Comparison of ENCODE assay signal across 9 mouse cellular contexts in the genomic region with DNA sequence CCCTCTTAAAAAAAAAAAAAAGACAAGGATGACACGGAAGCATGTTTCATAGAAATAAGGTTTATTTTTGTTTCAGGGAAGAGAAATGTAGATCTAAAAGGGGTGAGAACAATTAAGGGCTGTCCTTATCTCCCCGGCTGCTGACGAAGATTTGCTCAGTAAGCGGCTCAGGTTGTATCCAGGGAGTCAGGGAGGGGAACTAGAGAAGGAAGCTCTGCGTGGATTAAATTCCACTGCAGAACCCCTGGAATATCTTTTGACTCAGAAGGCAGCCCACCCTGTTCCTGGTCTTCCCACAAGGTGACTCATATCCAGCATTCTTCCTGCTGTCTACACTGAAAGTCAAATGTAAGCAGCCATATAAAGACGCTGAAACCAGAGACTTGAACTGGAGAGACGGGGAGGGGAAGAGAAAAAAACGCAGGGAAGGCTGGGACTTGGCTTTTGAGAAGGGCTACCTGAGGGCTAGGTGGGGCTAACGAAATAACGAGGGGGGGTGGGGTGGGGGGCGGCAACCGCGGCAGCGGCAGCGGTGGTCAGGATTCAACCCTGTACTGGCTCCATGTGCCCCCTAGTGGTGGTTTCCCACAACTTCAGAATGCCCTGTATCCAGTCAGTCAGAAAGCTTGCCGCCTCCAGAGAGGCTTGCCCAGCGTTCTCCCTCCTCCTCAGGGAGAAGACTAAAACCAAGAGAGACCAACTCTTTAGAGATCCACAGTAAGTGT. TPM values are rescaled to one million over a fixed set of nuclear protein-coding genes. Genes with fewer than 3 reads are reported as not detected.
DNase-seq lines count a peak whose midpoint lies in the region; ATAC-seq and TF ChIP-seq lines count a peak whose summit lies in the region.
"Had no signal": no experiment of that assay in that cellular context is flagged by ENCODE, and none has a peak within 500 bp of the region (broad histone marks: within the 10 kb centered on the region; RNA-seq: fewer than 3 reads in every experiment).

No protein-coding gene starts in this region.

- no peak overlapping the region for H3K27ac ChIP-seq in forebrain, embryonic 11.5 days (ENCODE audit: low read depth, low read length)
- no peak overlapping the region for H3K27ac ChIP-seq in lung, postnatal 0 days (ENCODE audit: low read length)

- peak; percentile 58; the same call in 1 of the 2 replicates for ATAC-seq in cerebellum, adult (ENCODE audit: insufficient number of reproducible peaks, low FRiP score, low TSS enrichment)
- peak; percentile 61; the same call in 1 of the 2 replicates for ATAC-seq in forebrain, embryonic 11.5 days (replicated peaks; ENCODE audit: low FRiP score)
- ATAC-seq in lung, postnatal 0 days: peak; percentile 57

- WGBS in forebrain, embryonic 11.5 days: 20% methylated on average over 17 of the region's 17 CpGs
- 6% methylated on average over 17 of the region's 17 CpGs for WGBS in lung, postnatal 0 days

- no peaks in the 10 kb centered on the region for H3K27me3 ChIP-seq in forebrain, embryonic 11.5 days (ENCODE audit: control insufficient read depth, insufficient read depth, low read length)
- no peaks in the 10 kb centered on the region for H3K27me3 ChIP-seq in lung, postnatal 0 days (replicated peaks; ENCODE audit: insufficient read depth, low read length)

- H3K4me2 ChIP-seq in forebrain, embryonic 11.5 days (ENCODE audit: low read depth, low read length, severe bottlenecking): no peak overlapping the region
- peak overlapping the region; percentile 48 for H3K4me2 ChIP-seq in lung, postnatal 0 days (replicated peaks; ENCODE audit: low read depth, low read length)

- peaks cover 15% of the 10 kb centered on the region for H3K36me3 ChIP-seq in forebrain, embryonic 11.5 days (ENCODE audit: control insufficient read depth, insufficient read depth, low read length)
- no peaks in the 10 kb centered on the region for H3K36me3 ChIP-seq in lung, postnatal 0 days (ENCODE audit: insufficient read depth, low read length)

- no peak overlapping the region for H3K4me3 ChIP-seq in forebrain, embryonic 11.5 days (ENCODE audit: low read depth, low read length)
- no peak overlapping the region; the same call in 1 of the 2 replicates for H3K4me3 ChIP-seq in lung, postnatal 0 days (ENCODE audit: low read depth, low read length)

- no peak overlapping the region for H3K9ac ChIP-seq in forebrain, embryonic 11.5 days (ENCODE audit: low read length)
- H3K9ac ChIP-seq in lung, postnatal 0 days (replicated peaks; ENCODE audit: low read depth): no peak overlapping the region

- peak; percentile 90 for DNase-seq in MN1 (ENCODE audit: low spot score)
- DNase-seq in forebrain, embryonic 11.5 days (ENCODE audit: low spot score): peak; percentile 86
- DNase-seq in heart, postnatal 4 days: peak; percentile 82
- DNase-seq in layer of hippocampus, adult 8-10 months (ENCODE audit: low spot score in 2 of 2): peak; percentile 56 to 69
- DNase-seq in lung, postnatal 0 days (ENCODE audit: low spot score): peak; percentile 72
- peak; percentile 51 for DNase-seq in ovary, postnatal 14 days (ENCODE audit: low spot score)
- DNase-seq in urinary bladder, postnatal 14 days (ENCODE audit: low spot score): peak; percentile 74

- TF ChIP-seq CTCF in lung, postnatal 0 days (IDR thresholded peaks at IDR 0.05): peak; percentile 74

- peaks cover 2% of the 10 kb centered on the region; the same call in 1 of the 2 replicates for H3K9me3 ChIP-seq in forebrain, embryonic 11.5 days (ENCODE audit: control insufficient read depth, low read length)
- 0 out of 2 replicates have a peak, but pooled peaks cover under 1% of the 10 kb centered on the region for H3K9me3 ChIP-seq in lung, postnatal 0 days (ENCODE audit: low read length)

- H3K4me1 ChIP-seq in forebrain, embryonic 11.5 days (replicated peaks; ENCODE audit: control insufficient read depth, insufficient read depth, low read length): no peaks in the 10 kb centered on the region
- H3K4me1 ChIP-seq in lung, postnatal 0 days (ENCODE audit: insufficient read depth, low read depth, low read length): no peaks in the 10 kb centered on the region

- TF ChIP-seq EP300 in lung, postnatal 0 days (IDR thresholded peaks at IDR 0.05): no peak

RNA-seq across cellular contexts. Expression of gene Def8, which starts 1.1 kb away (rescaled TPM):
- 46.3 and 48.1 TPM in 2 replicates for polyA plus RNA-seq in forebrain, embryonic 11.5 days (2014; fragmentation: Nextera tagmentation; extraction: Ambion mirVana)
- 10 to 100 TPM; 65.4 to 68.0 TPM for total RNA-seq in heart, postnatal 4 days (2021)
- 10 to 100 TPM; 48.1 to 59.4 (median 54.5) TPM for total RNA-seq in layer of hippocampus, adult 8-10 months (2022)
- polyA plus RNA-seq in lung, postnatal 0 days (2015; fragmentation: Nextera tagmentation; extraction: Ambion mirVana): 11.2 and 11.6 TPM in 2 replicates

RNA-seq across cellular contexts. Expression of gene Tubb3, which starts 11.0 kb away (rescaled TPM):
- polyA plus RNA-seq in forebrain, embryonic 11.5 days (2014; fragmentation: Nextera tagmentation; extraction: Ambion mirVana): 556 and 641 TPM in 2 replicates
- 1 to 10 TPM; 1.8 to 2.5 TPM for total RNA-seq in heart, postnatal 4 days (2021)
- 100 to 1,000 TPM; 265 to 291 (median 279) TPM for total RNA-seq in layer of hippocampus, adult 8-10 months (2022)
- polyA plus RNA-seq in lung, postnatal 0 days (2015; fragmentation: Nextera tagmentation; extraction: Ambion mirVana): 0.42 and 0.58 TPM in 2 replicates

RNA-seq across cellular contexts. Expression of gene Mc1r, which starts 15.3 kb away (rescaled TPM):
- polyA plus RNA-seq in forebrain, embryonic 11.5 days (2014; fragmentation: Nextera tagmentation; extraction: Ambion mirVana): 0.16 and 0.31 TPM in 2 replicates
- total RNA-seq in heart, postnatal 4 days (2021): not detected
- under 1 TPM in 1 of 4 experiments, not detected in 3; 0.08 TPM for total RNA-seq in layer of hippocampus, adult 8-10 months (2022)
- polyA plus RNA-seq in lung, postnatal 0 days (2015; fragmentation: Nextera tagmentation; extraction: Ambion mirVana): not detected in 2 replicates
- total RNA-seq: left cerebral cortex, adult 8-10 months had no signal

RNA-seq across cellular contexts. Expression of gene Tcf25, which starts 48.7 kb away (rescaled TPM):
- polyA plus RNA-seq in forebrain, embryonic 11.5 days (2014; fragmentation: Nextera tagmentation; extraction: Ambion mirVana): 166 and 186 TPM in 2 replicates
- 100 to 1,000 TPM; 174 to 178 TPM for total RNA-seq in heart, postnatal 4 days (2021)
- total RNA-seq in layer of hippocampus, adult 8-10 months (2022): 100 to 1,000 TPM; 466 to 571 (median 498) TPM
- 133 and 144 TPM in 2 replicates for polyA plus RNA-seq in lung, postnatal 0 days (2015; fragmentation: Nextera tagmentation; extraction: Ambion mirVana)

RNA-seq across cellular contexts. Expression of gene Afg3l1, which starts 55.5 kb away (rescaled TPM):
- 44.3 and 51.0 TPM in 2 replicates for polyA plus RNA-seq in forebrain, embryonic 11.5 days (2014; fragmentation: Nextera tagmentation; extraction: Ambion mirVana)
- total RNA-seq in heart, postnatal 4 days (2021): 10 to 100 TPM; 56.2 to 56.3 TPM
- total RNA-seq in layer of hippocampus, adult 8-10 months (2022): 10 to 100 TPM; 28.3 to 36.0 (median 32.2) TPM
- 28.3 and 32.1 TPM in 2 replicates for polyA plus RNA-seq in lung, postnatal 0 days (2015; fragmentation: Nextera tagmentation; extraction: Ambion mirVana)

Comparison
In these comparisons a context has a peak if more than half of its experiments do, and no peak if none do; other contexts are left out.
1. RNA of gene Tubb3, which starts 11.0 kb away (total RNA-seq): 265 to 291 TPM in layer of hippocampus, adult 8-10 months; 1.8 to 2.5 TPM in heart, postnatal 4 days; every median in the first group is over 10 times any median in the second.
2. Peak in every context shown above with its lines, with median percentiles within 50 percentile points of each other: DNase-seq and ATAC-seq.